Mouse (Mus musculus): ENCODE measurements around the gene Ankk1. TPM values are rescaled to one million over a fixed set of nuclear protein-coding genes. Genes with fewer than 3 reads are reported as not detected.

The Ankk1 gene
- polyA plus RNA-seq, 1 experiment: not detected

Other genes with a start within 250 kb of the Ankk1 start
- not detected in 2 replicates for gene Gm4894, start 176.5 kb downstream of the Ankk1 start, polyA plus RNA-seq (2012; rRNA removed)
- 4.4 and 8.5 TPM in 2 replicates for gene Drd2, start 86.4 kb downstream of the Ankk1 start, polyA plus RNA-seq (2012; rRNA removed)
- 2.4 TPM in 2 replicates for gene Ttc12, start 59.2 kb upstream of the Ankk1 start, polyA plus RNA-seq (2012; rRNA removed)